Mouse (Mus musculus) erythroblast, embryonic 14.5 days (primary cell): ENCODE data around the gene Bicra. TPM values are rescaled to one million over a fixed set of nuclear protein-coding genes. Genes with fewer than 3 reads are reported as not detected.

Source experiments
- H3K27me3 ChIP-seq: 2 replicates; pipeline ENCODE4 v1.6.1; 2012; ENCODE audit warnings: inconsistent platforms; ENCODE audit not compliant: control insufficient read depth
- H3K36me3 ChIP-seq: 2 replicates; pipeline ENCODE4 v1.6.1; 2012; ENCODE audit warnings: mild to moderate bottlenecking, inconsistent platforms; ENCODE audit not compliant: control insufficient read depth
- H3K4me1 ChIP-seq: 2 replicates; pipeline ENCODE4 v1.6.1; 2012; ENCODE audit warnings: inconsistent platforms; ENCODE audit not compliant: control insufficient read depth
- H3K4me3 ChIP-seq: replicated peaks from 2 replicates; pipeline ENCODE3; 2012; ENCODE audit warnings: moderate library complexity, mild to moderate bottlenecking, inconsistent platforms
- H3K9me3 ChIP-seq: 2 replicates; pipeline ENCODE4 v1.6.1; 2012; ENCODE audit warnings: low read length, inconsistent platforms, mixed read lengths; ENCODE audit not compliant: control insufficient read depth
- GATA1 ChIP-seq: IDR thresholded peaks from 2 replicates; pipeline ENCODE4 v1.6.1; 2012; ENCODE audit warnings: low read length, inconsistent platforms, mixed read lengths
- TAL1 ChIP-seq: IDR thresholded peaks from 3 replicates; pipeline ENCODE4 v1.6.1; 2012; ENCODE audit warnings: low read length, inconsistent platforms, mixed read lengths
- polyA plus RNA-seq: library from polyadenylated mRNA; stranded (reverse); fragments of >175 nt; gene quantifications from 2 replicates; pipeline ENCODE4 v1.2.3, GENCODE M21; 2012

The Bicra gene
- polyA plus RNA-seq, 1 experiment: 2.1 TPM

GRCm38 (mm10) chr7:16049576-16049915, 1.8 kb upstream of the Bicra start:
- no peaks in the 10 kb centered on the region for H3K27me3 ChIP-seq
- H3K9me3 ChIP-seq: no peaks in the 10 kb centered on the region
- H3K4me3 ChIP-seq: peak overlapping the region; percentile 81
- TF ChIP-seq TAL1 (no peak), GATA1 (no peak)
- H3K36me3 ChIP-seq: peaks cover 19% of the 10 kb centered on the region
- H3K4me1 ChIP-seq: peaks cover 77% of the 10 kb centered on the region

- Histone ChIP-seq H3K36me3 (peaks cover 21% of the 10 kb centered on the region), H3K4me1 (peaks cover 84% of the 10 kb centered on the region), H3K27me3 (no peaks in the 10 kb centered on the region), H3K9me3 (no peaks in the 10 kb centered on the region), H3K4me3 (peak overlapping the region; percentile 81)
- TF ChIP-seq GATA1 (no peak), TAL1 (no peak)
These were observed 1.2 kb upstream of the Bicra start for GRCm38 (mm10) chr7:16048675-16049575.

GRCm38 (mm10) chr7:16048164-16048564, 443 bp upstream of the Bicra start:
- no peaks in the 10 kb centered on the region for H3K27me3 ChIP-seq
- peaks cover 82% of the 10 kb centered on the region for H3K4me1 ChIP-seq
- TF ChIP-seq GATA1: no peak
- no peak for TF ChIP-seq TAL1
- H3K36me3 ChIP-seq: peaks cover 24% of the 10 kb centered on the region
- H3K9me3 ChIP-seq: no peaks in the 10 kb centered on the region
- peak overlapping the region; percentile 81 for H3K4me3 ChIP-seq

- Histone ChIP-seq H3K4me3 (peak overlapping the region; percentile 81), H3K27me3 (no peaks in the 10 kb centered on the region), H3K36me3 (peaks cover 32% of the 10 kb centered on the region), H3K9me3 (no peaks in the 10 kb centered on the region), H3K4me1 (peaks cover 78% of the 10 kb centered on the region)
- no peak for TF ChIP-seq GATA1
- no peak for TF ChIP-seq TAL1
These were observed 1.0 kb downstream of the Bicra start for GRCm38 (mm10) chr7:16046481-16047337.

GRCm38 (mm10) chr7:16046101-16046480, 1.6 kb downstream of the Bicra start:
- peaks cover 35% of the 10 kb centered on the region for H3K36me3 ChIP-seq
- no peaks in the 10 kb centered on the region for H3K9me3 ChIP-seq
- TF ChIP-seq TAL1 (no peak), GATA1 (no peak)
- H3K4me3 ChIP-seq: peak overlapping the region; percentile 81
- H3K4me1 ChIP-seq: peaks cover 75% of the 10 kb centered on the region
- no peaks in the 10 kb centered on the region for H3K27me3 ChIP-seq

- H3K4me3 ChIP-seq: peak overlapping the region; percentile 81
- H3K27me3 ChIP-seq: no peaks in the 10 kb centered on the region
- TF ChIP-seq GATA1 (no peak), TAL1 (no peak)
- peaks cover 72% of the 10 kb centered on the region for H3K4me1 ChIP-seq
- no peaks in the 10 kb centered on the region for H3K9me3 ChIP-seq
- peaks cover 31% of the 10 kb centered on the region for H3K36me3 ChIP-seq
These were observed 2.2 kb downstream of the Bicra start for GRCm38 (mm10) chr7:16045538-16045937.

GRCm38 (mm10) chr7:16044531-16044930, 3.2 kb downstream of the Bicra start:
- H3K4me1 ChIP-seq: peaks cover 72% of the 10 kb centered on the region
- H3K36me3 ChIP-seq: peaks cover 21% of the 10 kb centered on the region
- TF ChIP-seq TAL1: no peak
- no peak for TF ChIP-seq GATA1
- H3K4me3 ChIP-seq: no peak overlapping the region
- no peaks in the 10 kb centered on the region for H3K9me3 ChIP-seq
- H3K27me3 ChIP-seq: no peaks in the 10 kb centered on the region

- TF ChIP-seq GATA1 (no peak), TAL1 (no peak)
- Histone ChIP-seq H3K9me3 (no peaks in the 10 kb centered on the region), H3K27me3 (no peaks in the 10 kb centered on the region), H3K4me3 (no peak overlapping the region), H3K4me1 (peaks cover 73% of the 10 kb centered on the region), H3K36me3 (peaks cover 20% of the 10 kb centered on the region)
These were observed 3.8 kb downstream of the Bicra start for GRCm38 (mm10) chr7:16043861-16044435.
